In the genomic region with DNA sequence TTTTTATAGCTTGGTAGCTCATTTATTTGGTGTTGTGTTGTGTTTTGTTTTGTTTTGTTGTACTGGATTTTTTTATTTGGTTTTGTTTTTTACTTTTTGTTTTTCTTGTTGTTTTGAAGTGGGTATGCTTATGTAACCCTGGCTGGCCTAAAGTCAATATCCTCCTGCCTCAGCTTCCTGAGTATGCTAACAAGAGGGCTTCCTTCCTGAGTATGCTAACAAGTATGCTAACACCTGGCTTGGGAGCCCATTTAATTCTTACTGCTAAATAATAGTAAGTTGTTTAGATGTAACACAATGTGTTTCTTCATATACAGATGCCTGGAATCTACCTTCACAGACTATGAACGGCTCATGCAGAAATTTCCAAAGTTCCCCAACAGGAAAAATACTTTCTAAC, we compare ENCODE assay signal across 9 mouse cellular contexts. TPM values are rescaled to one million over a fixed set of nuclear protein-coding genes. Genes with fewer than 3 reads are reported as not detected.
DNase-seq lines count a peak whose midpoint lies in the region; ATAC-seq and TF ChIP-seq lines count a peak whose summit lies in the region.
"Had no signal": no experiment of that assay in that cellular context is flagged by ENCODE, and none has a peak within 500 bp of the region (broad histone marks: within the 10 kb centered on the region; RNA-seq: fewer than 3 reads in every experiment).

No protein-coding gene starts in this region.

- H3K9ac ChIP-seq in liver, adult 2 months (ENCODE audit: low read depth, low read length): no peak overlapping the region
- H3K9ac ChIP-seq in hindbrain, embryonic 16.5 days (ENCODE audit: low read depth, low read length): no peak overlapping the region
- H3K9ac ChIP-seq in midbrain, embryonic 16.5 days (ENCODE audit: low read depth, low read length): no peak overlapping the region

- H3K4me3 ChIP-seq in liver, adult 2 months (ENCODE audit: insufficient read depth, low read depth, low read length): peak overlapping the region; percentile 84; the same call in 1 of the 2 replicates
- H3K4me3 ChIP-seq in hindbrain, embryonic 16.5 days (ENCODE audit: low read length): no peak overlapping the region
- no peak overlapping the region for H3K4me3 ChIP-seq in midbrain, embryonic 16.5 days (ENCODE audit: low read depth, low read length)

- H3K9me3 ChIP-seq in hindbrain, embryonic 16.5 days (ENCODE audit: control insufficient read depth, low read length): no peaks in the 10 kb centered on the region
- H3K9me3 ChIP-seq in midbrain, embryonic 16.5 days (replicated peaks; ENCODE audit: control insufficient read depth, low read length, poor library complexity, severe bottlenecking): no peaks in the 10 kb centered on the region
- H3K9me3 ChIP-seq: midbrain, embryonic 12.5 days had no signal

- H3K36me3 ChIP-seq in liver, adult 2 months (ENCODE audit: control insufficient read depth, insufficient read depth, low read length): peaks cover 11% of the 10 kb centered on the region
- H3K36me3 ChIP-seq in hindbrain, embryonic 16.5 days (ENCODE audit: control insufficient read depth, insufficient read depth, low read length): no peaks in the 10 kb centered on the region
- no peaks in the 10 kb centered on the region for H3K36me3 ChIP-seq in midbrain, embryonic 16.5 days (ENCODE audit: control insufficient read depth, insufficient read depth, low read length)
- H3K36me3 ChIP-seq: midbrain, embryonic 12.5 days had no signal

- no peak for ATAC-seq in CD4-positive, CD25-positive, alpha-beta regulatory T cell, adult 4 months
- ATAC-seq in hindbrain, embryonic 16.5 days: no peak
- no peak for ATAC-seq in midbrain, embryonic 16.5 days
- no peak for ATAC-seq in cerebellum, adult (ENCODE audit: insufficient number of reproducible peaks, low FRiP score, low TSS enrichment)

- DNase-seq in CD4-positive, CD25-positive, alpha-beta regulatory T cell, adult 2 months (ENCODE audit: low read depth, low spot score): peak; percentile 38
- DNase-seq in liver, adult 2 months (ENCODE audit: extremely low read depth, low read depth, low spot score): peak; percentile 66
- no peak for DNase-seq in liver
- DNase-seq in spleen, postnatal 36 days (ENCODE audit: low spot score in 2 of 2): no peak

- peaks cover 20% of the 10 kb centered on the region for H3K79me2 ChIP-seq in liver, adult 2 months (ENCODE audit: control insufficient read depth, insufficient read depth, low read length)

- TF ChIP-seq CTCF in liver, adult 2 months (IDR thresholded peaks at IDR 0.05; ENCODE audit: low read depth, low read length): no peak

- H3K4me1 ChIP-seq in liver, adult 2 months (ENCODE audit: control insufficient read depth, insufficient read depth, low read length): peaks cover 12% of the 10 kb centered on the region
- H3K4me1 ChIP-seq in hindbrain, embryonic 16.5 days (ENCODE audit: control insufficient read depth, insufficient read depth, low read depth, low read length): peaks cover 19% of the 10 kb centered on the region
- H3K4me1 ChIP-seq in midbrain, embryonic 16.5 days (ENCODE audit: control insufficient read depth, insufficient read depth, low read length): peaks cover 21% of the 10 kb centered on the region

- peak overlapping the region; percentile 64; the same call in 1 of the 2 replicates for H3K4me2 ChIP-seq in hindbrain, embryonic 16.5 days (ENCODE audit: low read length)
- H3K4me2 ChIP-seq in midbrain, embryonic 16.5 days (ENCODE audit: low read length): peak overlapping the region; percentile 71

- TF ChIP-seq POLR2A in liver, adult 2 months (IDR thresholded peaks at IDR 0.05; ENCODE audit: extremely low read depth, insufficient read depth, low read length): no peak

- peak overlapping the region; percentile 91 for H3K27ac ChIP-seq in liver, adult 2 months (replicated peaks; ENCODE audit: insufficient read depth, low read depth, low read length)
- H3K27ac ChIP-seq in hindbrain, embryonic 16.5 days (ENCODE audit: low read depth, low read length): no peak overlapping the region
- no peak overlapping the region for H3K27ac ChIP-seq in midbrain, embryonic 16.5 days (ENCODE audit: low read length)

- 39% methylated on average over 1 of the region's 1 CpGs for WGBS in liver, adult 2 months
- 85% methylated on average over 1 of the region's 1 CpGs for WGBS in hindbrain, embryonic 16.5 days
- 92% methylated on average over 1 of the region's 1 CpGs for WGBS in midbrain, embryonic 16.5 days

- H3K27me3 ChIP-seq in liver, adult 2 months (ENCODE audit: control insufficient read depth, insufficient read depth, low read length): no peaks in the 10 kb centered on the region
- no peaks in the 10 kb centered on the region for H3K27me3 ChIP-seq in hindbrain, embryonic 16.5 days (replicated peaks; ENCODE audit: control insufficient read depth, insufficient read depth, low read length)
- H3K27me3 ChIP-seq in midbrain, embryonic 16.5 days (ENCODE audit: control insufficient read depth, insufficient read depth, low read depth, low read length): no peaks in the 10 kb centered on the region

RNA-seq across cellular contexts. Expression of a gene that starts 1.3 kb away (rescaled TPM):
- polyA plus RNA-seq in CD4-positive, CD25-positive, alpha-beta regulatory T cell, adult 4 months (2017; shearing (Covaris generic)): 10 to 100 TPM; 61.2 to 71.5 TPM
- total RNA-seq in liver, adult 2 months (2014; rRNA removed): 96.1 and 102 TPM in 2 replicates
- 12.1 and 15.1 TPM in 2 replicates for polyA plus RNA-seq in liver, adult 2 months (2012; rRNA removed)
- polyA plus RNA-seq in hindbrain, embryonic 16.5 days (2015; fragmentation: Nextera tagmentation; extraction: Ambion mirVana): 31.3 and 33.3 TPM in 2 replicates
- 34.1 and 36.2 TPM in 2 replicates for polyA plus RNA-seq in midbrain, embryonic 16.5 days (2015; fragmentation: Nextera tagmentation; extraction: Ambion mirVana)

Comparison
In these comparisons a context has a peak if more than half of its experiments do, and no peak if none do; other contexts are left out.
1. DNase-seq: peak in CD4-positive, CD25-positive, alpha-beta regulatory T cell, adult 2 months (single experiment) and liver, adult 2 months (single experiment); none in liver (single experiment) and spleen, postnatal 36 days (0 of 2).